Mouse (Mus musculus) Muller cell, postnatal 12 days (primary cell): ENCODE measurements around the gene Cacnb2.
"Not testable (repeated sequence)": the region's sequence is repeated elsewhere in the genome, so short reads cannot be mapped to it uniquely, and the experiment has no call there.

Source experiments
- DNase-seq: peaks from one replicate; pipeline ENCODE4 v3.0.0-alpha.2; 2015; ENCODE audit errors: inconsistent ontology term

Gene Cacnb2

DNA sequence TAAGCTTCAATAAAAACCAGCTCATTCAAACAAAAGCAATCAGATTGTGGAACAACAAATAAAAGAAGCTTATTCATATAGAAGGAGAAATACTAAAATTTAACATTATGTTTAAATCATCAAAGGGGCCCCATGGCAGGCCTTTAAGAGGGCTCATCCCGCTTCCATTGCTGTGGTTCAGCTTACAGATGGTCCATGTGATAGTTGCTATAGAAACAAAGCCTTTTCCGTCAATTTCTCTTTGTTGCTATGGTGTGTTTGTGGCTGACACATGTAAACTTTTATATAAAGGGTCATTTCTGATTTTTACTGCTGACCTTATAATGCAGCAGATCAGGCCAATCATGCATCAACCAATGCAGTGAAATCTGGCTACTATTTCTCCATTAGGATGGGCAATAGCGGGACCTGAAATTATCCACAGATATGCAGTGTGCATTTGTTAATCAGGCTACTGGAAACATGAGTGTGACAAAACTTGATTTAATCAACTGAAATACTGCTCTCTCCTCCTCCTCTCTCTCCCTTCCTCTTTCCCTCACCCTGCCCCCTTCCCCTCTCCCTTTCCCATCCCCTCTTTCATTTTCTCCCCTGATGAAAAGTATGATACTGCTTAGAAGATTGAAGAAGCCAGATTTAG, 54.4 kb downstream of the Cacnb2 start:
- DNase-seq, result no peak

DNA sequence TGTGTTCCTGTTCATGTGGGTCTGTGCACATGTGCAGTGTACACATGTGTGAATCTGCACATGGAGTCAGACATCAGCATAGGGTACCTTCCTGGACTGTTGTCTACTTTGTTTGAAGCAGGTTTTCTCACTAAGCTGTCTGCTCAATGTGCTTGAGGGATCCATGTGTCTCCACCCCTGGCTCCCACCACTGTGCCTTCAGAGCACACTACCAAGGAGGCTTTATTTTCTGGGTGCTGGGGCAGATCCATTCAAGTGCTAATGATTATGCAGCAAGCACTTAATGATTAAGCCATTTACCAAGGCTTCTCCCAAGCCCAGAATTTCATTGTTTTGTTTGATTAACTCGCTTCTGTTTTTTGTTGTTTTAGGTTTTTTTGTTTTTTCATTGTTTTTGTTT, 62.3 kb downstream of the Cacnb2 start:
- DNase-seq, result no peak

DNA sequence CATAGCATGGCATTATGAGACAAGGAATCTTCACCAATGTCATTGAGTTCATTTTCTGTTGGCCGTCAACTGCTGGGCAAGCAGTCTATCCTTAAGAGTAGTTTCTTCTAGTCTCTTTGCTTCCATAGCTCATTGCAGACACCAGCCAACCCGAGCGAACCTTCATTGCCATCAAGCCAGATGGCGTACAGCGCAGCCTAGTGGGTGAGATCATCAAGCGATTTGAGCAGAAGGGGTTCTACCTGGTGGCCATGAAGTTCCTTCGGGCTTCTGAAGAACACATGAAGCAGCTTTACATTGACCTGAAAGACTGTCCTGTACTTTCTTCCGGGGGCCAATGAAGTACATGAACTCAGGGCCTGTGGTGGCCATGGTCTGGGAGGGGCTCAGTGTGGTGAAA, 69.2 kb downstream of the Cacnb2 start:
- DNase-seq, result no peak

DNA sequence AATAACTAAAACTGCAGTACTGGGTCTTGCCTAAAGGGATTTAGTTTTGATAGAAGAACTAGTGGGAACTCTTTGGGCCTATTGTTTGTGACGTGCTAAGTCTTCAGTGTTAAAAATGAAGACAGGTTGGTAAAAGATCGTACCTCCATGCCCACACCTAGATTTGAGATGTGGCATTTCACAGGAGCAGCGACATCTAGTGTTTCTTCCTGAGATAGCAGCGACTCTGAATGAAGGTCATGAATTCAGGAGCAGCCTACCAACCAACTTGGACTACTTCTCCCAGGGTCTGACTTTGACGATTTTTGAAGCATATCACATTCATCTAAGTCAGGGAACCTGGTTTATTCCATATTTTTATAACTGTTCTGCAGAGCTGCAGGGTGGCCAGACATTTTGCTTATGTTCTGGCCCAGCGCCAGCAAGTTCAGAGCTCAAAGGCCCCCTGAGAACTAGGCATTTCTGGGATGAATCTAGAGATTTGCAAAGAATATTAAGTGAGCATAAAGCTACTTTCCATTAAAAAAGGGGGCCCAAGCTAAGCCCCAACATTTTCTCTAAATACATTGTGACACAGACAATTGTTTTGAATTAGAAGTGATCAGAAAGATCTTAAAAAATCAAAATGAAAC, 74.1 kb downstream of the Cacnb2 start:
- DNase-seq, result peak; percentile 20

DNA sequence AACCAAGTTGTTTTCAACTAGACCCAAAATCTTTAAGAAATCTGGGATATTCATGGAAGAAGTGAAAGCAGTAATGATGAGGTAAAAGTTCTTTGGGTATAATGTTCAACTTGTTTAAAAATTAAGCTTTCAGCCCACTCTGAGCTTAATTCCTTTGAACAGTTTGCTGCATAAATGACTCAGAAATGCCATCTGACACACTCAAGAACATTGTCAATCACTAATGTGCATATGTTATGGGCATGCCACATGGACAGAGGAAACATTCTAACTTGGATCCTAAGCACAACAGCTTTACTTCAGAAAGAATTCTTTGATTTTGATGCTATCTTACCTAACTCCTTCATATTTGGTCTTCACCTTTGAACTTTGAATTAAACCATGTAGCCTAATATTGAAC, 81.3 kb downstream of the Cacnb2 start:
- DNase-seq, result no peak

DNA sequence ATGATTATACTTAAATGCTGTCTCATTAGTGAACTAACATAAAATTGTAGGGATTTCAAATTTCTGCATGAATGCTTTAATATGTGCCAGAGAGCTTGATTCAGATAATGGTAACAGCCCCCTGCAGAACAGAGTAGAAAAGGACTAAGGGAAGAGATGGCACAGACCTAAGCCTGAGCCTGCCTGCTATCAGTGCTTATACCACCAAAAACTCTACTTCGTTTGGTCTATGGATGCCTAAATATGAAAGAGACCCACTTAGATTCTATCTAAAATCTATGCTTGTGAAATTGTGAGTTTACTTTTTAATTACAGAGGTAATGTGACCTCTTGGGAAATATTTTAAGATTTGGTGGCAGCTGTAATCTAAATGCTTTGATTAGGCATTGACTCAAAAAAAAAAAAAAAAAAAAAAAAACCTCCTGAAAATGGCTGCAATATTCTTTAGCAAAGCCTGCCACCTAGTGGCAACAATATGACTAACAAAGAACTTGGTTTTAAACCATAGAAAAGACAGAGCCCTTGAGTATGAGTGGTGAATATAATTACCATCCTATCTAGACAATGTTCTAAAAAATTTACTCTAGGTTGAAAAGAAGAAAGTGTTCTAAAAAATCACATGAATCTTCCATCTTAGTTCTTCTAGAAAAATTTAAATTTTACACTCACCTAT, 100.2 kb downstream of the Cacnb2 start:
- peak; percentile 26 for DNase-seq

DNA sequence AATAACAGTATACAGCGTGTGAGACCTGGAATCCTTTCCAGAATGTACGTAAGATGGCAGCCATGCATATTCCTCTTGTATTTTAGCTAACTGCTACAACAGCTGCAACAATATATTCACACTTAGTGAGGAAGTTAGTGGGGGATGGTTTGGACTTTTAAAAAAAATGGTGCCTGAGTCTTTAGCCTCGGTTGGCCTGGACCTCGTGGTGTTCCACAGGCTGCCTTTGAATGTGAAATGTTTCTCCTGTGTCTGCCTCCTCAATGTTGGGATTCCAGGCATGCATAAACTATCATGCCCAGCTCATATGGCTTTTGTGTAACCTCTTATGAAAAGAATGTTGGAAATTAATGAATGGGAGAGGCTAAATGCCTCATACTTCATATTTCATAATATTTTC, 100.8 kb downstream of the Cacnb2 start:
- DNase-seq, result peak; percentile 57

DNA sequence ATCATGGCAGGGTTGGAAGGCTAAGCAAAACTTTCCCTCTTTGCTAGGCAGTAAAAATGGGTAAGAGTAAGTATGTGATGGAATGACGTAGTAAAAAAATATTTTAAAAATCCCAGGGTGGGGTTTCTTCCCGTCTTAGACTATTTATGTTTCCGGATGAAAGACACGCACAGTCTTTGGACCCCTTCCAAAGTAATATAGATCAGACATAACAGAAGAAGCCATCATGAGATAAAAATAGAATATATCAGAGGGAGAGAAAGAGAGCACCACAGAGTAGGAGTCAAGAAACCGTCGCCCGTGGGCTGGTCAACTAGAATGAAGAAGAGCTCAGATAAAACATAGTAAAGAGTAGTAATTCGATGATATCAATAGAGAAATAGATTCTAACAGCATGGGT, 107.4 kb downstream of the Cacnb2 start:
- DNase-seq, result no peak

DNA sequence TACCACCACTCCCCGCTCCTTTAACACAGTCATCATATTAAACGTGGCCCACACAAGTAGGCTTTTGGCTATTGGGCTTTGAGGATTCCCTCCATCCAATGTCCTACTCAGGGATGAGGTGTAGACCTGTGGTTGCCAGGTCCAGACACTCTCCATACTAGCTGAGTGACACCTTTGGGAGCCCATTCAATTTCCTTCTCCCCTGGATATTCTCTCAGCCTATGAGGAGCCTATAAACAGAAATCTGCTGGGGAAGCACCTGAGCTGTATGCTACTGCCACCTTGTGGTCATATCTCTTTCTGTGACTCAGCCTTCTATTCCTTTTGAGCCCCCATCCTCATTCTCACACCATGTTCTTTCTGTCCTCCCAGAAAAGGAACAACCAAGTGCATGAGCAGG, 108.9 kb downstream of the Cacnb2 start:
- DNase-seq, result no peak

DNA sequence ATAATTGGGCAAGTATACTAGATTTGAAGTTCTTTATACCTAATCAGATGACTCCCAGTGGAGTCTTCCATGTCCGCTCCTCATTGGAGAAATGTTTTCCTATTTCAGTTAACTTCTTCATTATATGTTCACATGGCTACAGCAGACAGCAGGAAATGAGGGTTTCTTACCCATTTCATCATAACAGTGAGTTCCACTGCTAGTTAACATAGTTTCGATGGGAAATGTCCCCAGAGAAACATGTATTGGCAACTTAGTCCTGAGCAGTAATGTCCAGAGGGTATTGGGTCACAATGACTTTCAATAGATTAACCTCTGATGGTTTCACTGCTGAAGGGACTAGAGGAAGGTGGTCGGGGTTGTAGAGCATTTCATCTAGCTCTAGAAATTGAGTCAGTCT, 110.2 kb downstream of the Cacnb2 start:
- DNase-seq, result no peak

DNA sequence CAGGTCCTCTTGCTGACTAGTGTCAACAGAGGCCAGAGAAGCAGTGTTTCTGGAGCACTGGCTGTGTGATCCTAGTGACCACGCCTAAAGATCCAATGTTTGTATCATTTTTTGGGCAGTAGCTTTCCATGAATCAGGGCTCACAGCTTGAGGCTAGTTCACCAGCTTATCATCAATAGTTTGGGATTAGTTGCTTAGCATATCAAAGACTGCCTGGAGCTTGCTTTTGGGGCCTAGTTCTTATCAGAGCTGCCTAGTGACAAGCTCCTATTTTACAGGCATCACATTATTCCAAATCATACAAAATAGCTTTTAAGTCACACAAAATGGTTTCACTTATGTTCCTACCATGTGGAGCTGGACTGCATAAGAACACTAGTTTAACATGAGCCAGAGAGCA, 113.8 kb downstream of the Cacnb2 start:
- no peak for DNase-seq

DNA sequence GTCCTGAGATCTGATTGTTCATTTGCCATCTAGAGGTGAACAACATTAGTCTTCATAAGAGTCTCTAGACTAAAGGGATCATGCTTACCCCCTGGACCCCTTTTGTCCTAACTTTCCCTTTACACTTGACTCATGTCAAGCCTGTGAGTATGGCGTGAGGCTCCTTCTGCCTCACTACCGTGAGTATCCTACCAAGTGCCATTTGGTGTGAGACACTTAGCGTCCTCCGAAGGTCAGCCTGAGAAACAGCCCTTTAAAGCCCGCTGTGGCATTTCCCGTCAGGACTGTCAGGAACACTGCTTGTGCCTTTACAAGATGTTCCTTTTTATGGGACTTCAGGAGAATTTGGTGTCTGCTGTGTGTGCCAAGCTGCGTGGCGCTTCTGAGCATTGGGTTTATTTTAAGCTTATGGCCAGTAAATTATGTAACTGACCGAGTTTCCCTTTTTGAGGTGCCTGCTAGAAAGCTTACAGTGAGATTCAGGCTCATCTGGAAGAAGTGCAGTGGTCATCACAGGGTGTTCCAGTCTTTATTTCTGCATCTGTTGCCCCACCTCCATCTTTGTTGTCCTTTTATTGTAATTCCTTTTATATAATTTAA, 116.3 kb downstream of the Cacnb2 start:
- no peak for DNase-seq

DNA sequence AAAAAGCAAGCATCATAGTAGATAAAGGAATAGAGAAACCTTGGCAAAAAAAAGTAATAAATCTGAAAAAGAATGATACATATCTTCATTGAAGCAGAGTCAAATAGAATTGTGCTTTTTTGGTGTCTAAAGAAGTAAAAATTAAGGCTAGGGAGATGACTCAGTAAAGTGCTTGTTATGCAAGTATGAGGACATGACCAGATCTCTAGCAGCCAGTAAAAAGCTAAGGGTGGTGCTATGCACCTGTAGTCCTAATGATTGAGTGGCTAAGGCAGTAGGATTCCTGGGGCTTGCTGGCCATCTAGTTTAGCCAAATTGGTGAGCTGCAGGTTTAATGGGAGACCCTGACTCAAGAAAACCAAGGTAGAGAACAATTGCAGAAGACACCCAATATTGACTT, 122.5 kb downstream of the Cacnb2 start:
- no peak for DNase-seq

DNA sequence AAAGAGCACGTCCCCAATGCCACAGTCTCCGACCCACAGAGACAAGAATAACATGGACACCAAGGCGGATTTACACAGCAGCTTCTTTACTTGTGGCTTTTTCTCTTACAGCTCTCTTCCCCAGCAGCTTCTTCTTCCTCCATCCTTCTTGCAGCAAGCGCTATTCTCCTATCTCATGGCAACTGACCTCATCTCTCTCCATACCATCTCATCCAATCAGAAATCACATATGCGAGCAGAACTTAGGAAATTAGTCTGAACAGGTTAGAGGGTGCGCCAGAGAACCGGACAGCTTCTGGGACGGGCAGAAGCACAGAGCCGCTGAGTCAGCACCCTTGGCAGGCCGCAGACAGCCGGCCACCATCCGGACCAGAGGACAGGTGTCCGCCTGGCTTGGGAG, 123.7 kb downstream of the Cacnb2 start:
- not testable (repeated sequence) for DNase-seq

DNA sequence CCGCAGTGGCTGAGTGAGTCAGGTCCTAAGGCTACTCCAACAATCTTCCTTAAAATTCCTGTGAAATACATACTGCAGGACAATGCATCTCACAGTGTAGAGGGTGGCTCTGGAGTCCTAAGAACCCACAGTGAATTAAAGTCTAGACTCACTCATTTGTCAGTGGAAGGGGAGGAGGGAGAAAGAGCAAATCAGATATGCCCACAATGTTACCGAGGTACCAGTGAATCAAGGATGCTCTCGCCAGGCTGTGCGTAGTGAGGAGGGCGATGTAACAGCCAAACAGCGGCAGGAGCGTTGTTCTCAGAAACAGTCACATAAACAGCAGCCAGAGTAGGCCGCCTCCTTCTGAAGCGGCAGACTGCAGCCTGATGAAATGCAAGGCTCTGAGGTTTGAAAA, 136.0 kb downstream of the Cacnb2 start:
- no peak for DNase-seq

DNA sequence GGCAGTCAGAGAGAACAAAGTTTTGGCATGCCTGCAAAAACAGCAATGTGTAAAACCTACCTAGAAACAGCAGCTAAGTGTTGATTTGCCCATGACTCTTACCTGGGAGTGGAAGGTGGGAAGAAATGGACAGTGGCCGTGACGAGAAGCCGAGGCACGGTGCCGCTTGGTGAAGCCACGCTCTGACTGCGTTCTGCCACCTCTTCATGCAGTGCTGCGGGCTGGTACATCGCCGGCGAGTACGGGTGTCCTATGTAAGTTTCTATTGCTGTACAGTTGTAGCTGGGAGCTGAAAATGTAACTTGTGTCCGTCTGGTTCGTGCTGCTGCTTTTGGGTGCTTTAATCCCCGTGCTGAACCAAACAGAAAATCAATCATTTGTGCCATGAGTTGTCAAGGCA, 136.6 kb downstream of the Cacnb2 start:
- DNase-seq, result no peak

DNA sequence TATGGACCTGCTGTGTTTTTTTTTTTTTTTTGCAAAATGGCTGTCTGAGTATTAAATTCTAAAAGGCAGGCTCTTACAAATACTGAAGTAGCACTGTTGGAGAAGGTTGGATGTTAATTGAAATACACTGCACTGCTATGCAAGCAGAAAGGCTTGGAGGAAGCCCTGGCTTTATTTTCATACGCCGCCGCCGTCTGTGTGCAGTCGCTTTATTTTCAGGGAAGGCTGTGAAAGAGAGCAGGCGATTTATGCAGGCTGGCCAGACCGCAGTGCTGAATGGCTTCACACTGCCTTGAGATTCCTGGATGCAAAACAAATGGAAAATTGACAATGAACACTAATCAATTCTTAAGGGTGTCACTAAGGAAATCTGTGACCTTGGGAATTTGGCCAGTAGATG, 137.5 kb downstream of the Cacnb2 start:
- peak; percentile 27 for DNase-seq

DNA sequence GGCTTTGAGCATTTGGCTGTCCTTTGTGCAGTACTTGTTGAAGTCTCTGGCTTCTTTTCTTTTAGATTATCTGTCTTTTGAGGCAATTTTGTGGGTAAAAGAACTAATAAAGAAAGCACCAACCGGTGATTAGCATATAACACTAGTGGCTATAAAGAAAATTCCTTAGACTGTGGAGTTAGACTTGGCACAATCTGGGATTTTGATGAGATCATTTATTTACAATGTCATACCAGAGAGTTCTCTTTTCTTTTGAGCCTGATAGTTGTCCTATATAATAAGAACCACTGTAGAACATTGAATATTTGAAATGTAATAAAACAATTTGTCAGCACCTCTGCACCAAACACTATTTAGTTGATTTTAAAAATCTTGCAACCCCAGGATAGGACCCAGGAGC, 141.9 kb downstream of the Cacnb2 start:
- DNase-seq, result peak; percentile 36

DNA sequence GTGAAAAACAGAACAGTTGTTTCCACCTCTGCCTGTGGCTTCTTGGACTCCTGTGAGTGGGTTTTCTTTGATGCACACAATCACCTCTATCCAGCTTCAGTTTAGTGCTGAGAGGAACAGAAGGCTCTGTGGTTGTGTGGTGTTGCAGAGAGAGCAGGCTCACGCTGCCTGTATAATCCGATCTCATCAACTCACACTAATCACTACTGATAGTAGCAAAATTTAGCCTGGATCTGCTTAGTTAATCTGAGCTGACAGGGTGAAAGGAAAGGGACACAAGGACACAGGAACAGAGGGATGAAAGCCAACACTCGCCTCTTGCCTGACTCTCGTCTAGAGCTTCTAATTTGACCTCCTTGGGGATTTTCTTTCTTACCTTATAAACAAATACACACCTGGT, 160.0 kb downstream of the Cacnb2 start:
- peak; percentile 48 for DNase-seq

DNA sequence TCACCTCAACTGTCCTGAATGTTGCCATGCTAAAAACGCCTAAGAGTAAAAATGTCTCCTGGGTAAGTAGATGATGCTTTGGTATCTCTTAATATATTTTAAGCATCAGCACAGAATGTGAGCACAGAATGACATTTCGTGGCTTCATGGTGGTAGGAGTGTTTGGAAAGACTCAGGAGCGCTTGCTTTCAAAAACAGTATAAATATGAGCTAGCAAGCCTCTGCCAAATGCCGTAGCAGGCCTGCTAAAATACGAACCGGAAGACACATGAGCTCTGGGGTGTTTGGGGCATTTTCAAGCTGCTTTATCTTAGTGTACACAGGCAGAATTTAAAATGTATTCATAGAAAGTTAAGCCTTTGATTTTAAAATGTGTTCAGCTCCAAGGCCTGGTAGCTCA, 161.0 kb downstream of the Cacnb2 start:
- no peak for DNase-seq

DNA sequence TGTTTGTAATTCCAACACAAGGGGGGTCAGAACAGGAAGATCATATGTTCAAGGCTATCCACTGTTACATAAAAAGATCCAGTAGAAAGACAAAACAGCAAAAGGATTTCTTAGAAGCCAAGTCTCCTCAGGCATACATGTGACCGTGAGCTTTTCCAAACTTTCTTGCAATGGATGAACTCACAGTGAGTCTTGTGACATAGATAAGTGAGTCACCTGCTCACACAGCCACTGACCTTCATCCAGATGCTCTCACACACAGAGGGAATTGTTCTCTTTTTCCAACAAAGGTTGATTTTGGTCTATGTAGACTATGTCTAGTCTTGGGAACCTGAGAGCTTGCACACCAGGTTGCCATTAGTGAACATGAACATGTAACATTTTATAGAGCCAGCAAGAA, 166.6 kb downstream of the Cacnb2 start:
- DNase-seq, result no peak

DNA sequence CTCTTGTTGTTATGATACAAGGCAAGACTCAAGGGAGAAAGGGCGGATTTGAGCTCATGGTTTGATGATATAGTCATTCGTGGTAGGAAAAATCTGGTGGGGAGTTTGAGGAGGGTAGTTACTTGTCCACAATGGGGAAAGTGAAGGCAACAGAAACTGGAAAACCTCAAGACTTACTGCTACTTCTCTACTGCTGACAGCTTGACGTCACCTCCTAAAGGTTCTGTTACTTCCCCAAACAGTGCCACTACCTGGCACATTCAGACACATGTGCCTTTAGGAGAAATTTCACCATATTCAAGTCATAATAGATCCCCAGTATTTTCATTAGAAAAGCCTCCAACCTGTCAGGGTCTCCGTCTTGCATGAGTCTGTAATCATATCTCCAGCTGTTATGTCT, 167.7 kb downstream of the Cacnb2 start:
- DNase-seq, result no peak

DNA sequence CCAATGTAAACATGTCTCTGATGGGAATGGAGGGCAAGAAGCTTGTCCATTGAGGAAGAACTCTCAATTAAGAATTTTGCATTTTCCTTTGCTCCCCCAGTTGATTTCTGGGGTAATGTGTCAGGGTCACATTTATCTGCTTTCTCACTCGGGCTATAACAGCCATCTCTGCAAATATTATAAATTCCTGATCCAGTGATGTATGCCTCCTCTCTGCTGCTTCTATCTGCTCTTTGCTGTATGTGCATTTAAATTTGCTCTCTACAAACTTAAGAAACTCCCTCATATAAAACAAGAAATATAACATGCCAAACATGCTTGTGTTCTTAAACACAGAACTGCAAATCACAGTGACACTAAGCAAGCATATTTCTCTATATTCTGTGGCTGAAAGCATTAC, 171.5 kb downstream of the Cacnb2 start:
- DNase-seq, result no peak
